Mouse (Mus musculus) splenic B cell, adult 2 months (primary cell): ENCODE results near the gene Thsd4.
"Not testable (repeated sequence)": the region's sequence is repeated elsewhere in the genome, so short reads cannot be mapped to it uniquely, and the experiment has no call there.

Experiments
- DNase-seq: peaks from one replicate; pipeline ENCODE4 v3.0.0-alpha.2; 2011; ENCODE audit warnings: low read depth, low spot score
- H3K27me3 ChIP-seq: 2 replicates; pipeline ENCODE4 v1.6.1; 2012; ENCODE audit warnings: mild to moderate bottlenecking, low read length, moderate library complexity, mixed read lengths; ENCODE audit not compliant: control insufficient read depth, poor library complexity, insufficient read depth, severe bottlenecking
- H3K36me3 ChIP-seq: 2 replicates; pipeline ENCODE4 v1.6.1; 2012; ENCODE audit warnings: mild to moderate bottlenecking, low read length, moderate library complexity, mixed read lengths; ENCODE audit not compliant: control insufficient read depth, poor library complexity, insufficient read depth, severe bottlenecking

Thsd4 gene

GRCm38 (mm10) chr9:60198530-60199200, 323.2 kb downstream of the Thsd4 start:
- H3K36me3 ChIP-seq, result no peaks in the 10 kb centered on the region
- no peak for DNase-seq
- no peaks in the 10 kb centered on the region for H3K27me3 ChIP-seq

- Histone ChIP-seq H3K36me3 (no peaks in the 10 kb centered on the region), H3K27me3 (no peaks in the 10 kb centered on the region)
- DNase-seq, result peak; percentile 33
Observed at GRCm38 (mm10) chr9:60195502-60195901, 326.3 kb downstream of the Thsd4 start.

GRCm38 (mm10) chr9:60194905-60195304, 326.9 kb downstream of the Thsd4 start:
- no peaks in the 10 kb centered on the region for H3K36me3 ChIP-seq
- DNase-seq, result no peak

GRCm38 (mm10) chr9:60192321-60192720, 329.5 kb downstream of the Thsd4 start:
- no peak for DNase-seq
- no peaks in the 10 kb centered on the region for H3K27me3 ChIP-seq
- H3K36me3 ChIP-seq, result no peaks in the 10 kb centered on the region

More at GRCm38 (mm10) chr9:60194905-60195304, 326.9 kb downstream of the Thsd4 start:
- no peaks in the 10 kb centered on the region for H3K27me3 ChIP-seq

GRCm38 (mm10) chr9:60187437-60187836, 334.4 kb downstream of the Thsd4 start:
- DNase-seq, result no peak
- no peaks in the 10 kb centered on the region for H3K27me3 ChIP-seq
- no peaks in the 10 kb centered on the region for H3K36me3 ChIP-seq

- H3K36me3 ChIP-seq, result no peaks in the 10 kb centered on the region
- H3K27me3 ChIP-seq, result no peaks in the 10 kb centered on the region
- DNase-seq, result peak; percentile 35
Observed at GRCm38 (mm10) chr9:60186948-60187347, 334.9 kb downstream of the Thsd4 start.

- no peak for DNase-seq
- Histone ChIP-seq H3K36me3 (no peaks in the 10 kb centered on the region), H3K27me3 (no peaks in the 10 kb centered on the region)
Observed at GRCm38 (mm10) chr9:60184083-60184482, 337.8 kb downstream of the Thsd4 start.

- no peaks in the 10 kb centered on the region for H3K27me3 ChIP-seq
- H3K36me3 ChIP-seq, result no peaks in the 10 kb centered on the region
- no peak for DNase-seq
Observed at GRCm38 (mm10) chr9:60182371-60182770, 339.5 kb downstream of the Thsd4 start.

GRCm38 (mm10) chr9:60180936-60181335, 340.9 kb downstream of the Thsd4 start:
- no peaks in the 10 kb centered on the region for H3K27me3 ChIP-seq
- DNase-seq, result no peak
- no peaks in the 10 kb centered on the region for H3K36me3 ChIP-seq

GRCm38 (mm10) chr9:60180114-60180513, 341.7 kb downstream of the Thsd4 start:
- Histone ChIP-seq H3K27me3 (no peaks in the 10 kb centered on the region), H3K36me3 (no peaks in the 10 kb centered on the region)
- DNase-seq, result no peak

- H3K27me3 ChIP-seq, result no peaks in the 10 kb centered on the region
- DNase-seq, result no peak
- H3K36me3 ChIP-seq, result no peaks in the 10 kb centered on the region
Observed at GRCm38 (mm10) chr9:60176311-60176710, 345.5 kb downstream of the Thsd4 start.

- not testable (repeated sequence) for DNase-seq, H3K36me3 ChIP-seq, H3K27me3 ChIP-seq
Observed at GRCm38 (mm10) chr9:60172459-60173060, 349.3 kb downstream of the Thsd4 start.

- no peak for DNase-seq
- no peaks in the 10 kb centered on the region for H3K36me3 ChIP-seq
- H3K27me3 ChIP-seq, result no peaks in the 10 kb centered on the region
Observed at GRCm38 (mm10) chr9:60166990-60167389, 354.9 kb downstream of the Thsd4 start.

- Histone ChIP-seq H3K36me3 (no peaks in the 10 kb centered on the region), H3K27me3 (no peaks in the 10 kb centered on the region)
- DNase-seq, result no peak
Observed at GRCm38 (mm10) chr9:60160855-60161254, 361.0 kb downstream of the Thsd4 start.

- H3K36me3 ChIP-seq, result no peaks in the 10 kb centered on the region
- no peaks in the 10 kb centered on the region for H3K27me3 ChIP-seq
- no peak for DNase-seq
Observed at GRCm38 (mm10) chr9:60160194-60160593, 361.7 kb downstream of the Thsd4 start.

- Histone ChIP-seq H3K27me3 (no peaks in the 10 kb centered on the region), H3K36me3 (no peaks in the 10 kb centered on the region)
- no peak for DNase-seq
Observed at GRCm38 (mm10) chr9:60152990-60153389, 368.9 kb downstream of the Thsd4 start.
